Mouse (Mus musculus) ES-Bruce4 (cell line): ENCODE results near the gene CN725425. TPM values are rescaled to one million over a fixed set of nuclear protein-coding genes. Genes with fewer than 3 reads are reported as not detected.

Experiments used
- H3K27ac ChIP-seq: 2 replicates; pipeline ENCODE4 v1.5.1; 2012; ENCODE audit warnings: low read length, inconsistent platforms; ENCODE audit not compliant: insufficient read depth
- H3K27me3 ChIP-seq: 2 replicates; pipeline ENCODE4 v1.6.1; 2012; ENCODE audit warnings: mild to moderate bottlenecking, low read length, inconsistent platforms; ENCODE audit not compliant: control insufficient read depth, poor library complexity, insufficient read depth, severe bottlenecking
- H3K36me3 ChIP-seq: 2 replicates; pipeline ENCODE4 v1.6.1; 2012; ENCODE audit warnings: inconsistent platforms, mild to moderate bottlenecking, low read length, moderate library complexity; ENCODE audit not compliant: control insufficient read depth, poor library complexity, insufficient read depth, severe bottlenecking
- H3K4me1 ChIP-seq: one replicate; pipeline ENCODE4 v1.8.1; 2011; ENCODE audit warnings: low read length; ENCODE audit not compliant: control insufficient read depth, insufficient read depth
- H3K4me3 ChIP-seq: 2 replicates; pipeline ENCODE4 v1.5.1; 2011; ENCODE audit warnings: low read depth, mild to moderate bottlenecking, low read length
- H3K9ac ChIP-seq: 2 replicates; pipeline ENCODE4 v1.6.1; 2012; ENCODE audit warnings: low read depth, mild to moderate bottlenecking, inconsistent platforms; ENCODE audit not compliant: poor library complexity, severe bottlenecking
- H3K9me3 ChIP-seq: replicated peaks from 2 replicates; pipeline ENCODE4 v1.6.1; 2012; ENCODE audit warnings: mild to moderate bottlenecking, low read length, inconsistent platforms; ENCODE audit not compliant: control insufficient read depth, poor library complexity, insufficient read depth, severe bottlenecking
- CTCF ChIP-seq: IDR thresholded peaks from one replicate; pipeline ENCODE4 v1.8.1; 2011; ENCODE audit warnings: low read depth, low read length
- EP300 ChIP-seq: IDR thresholded peaks from 2 replicates; pipeline ENCODE4 v1.6.1; 2011; ENCODE audit warnings: low read depth, low read length; ENCODE audit not compliant: insufficient read depth
- POLR2A ChIP-seq: IDR thresholded peaks from one replicate; pipeline ENCODE4 v1.8.1; 2011; ENCODE audit warnings: low read length; ENCODE audit not compliant: insufficient read depth
- polyA plus RNA-seq: library from polyadenylated mRNA; stranded (reverse); fragments of >200 nt; gene quantifications from 2 replicates; pipeline ENCODE4 v1.2.4, GENCODE M21; 2011; ENCODE audit warnings: low read depth; ENCODE audit not compliant: missing spikeins, insufficient read depth, insufficient read length

The CN725425 gene
- polyA plus RNA-seq, 1 experiment, result 2.2 TPM

DNA sequence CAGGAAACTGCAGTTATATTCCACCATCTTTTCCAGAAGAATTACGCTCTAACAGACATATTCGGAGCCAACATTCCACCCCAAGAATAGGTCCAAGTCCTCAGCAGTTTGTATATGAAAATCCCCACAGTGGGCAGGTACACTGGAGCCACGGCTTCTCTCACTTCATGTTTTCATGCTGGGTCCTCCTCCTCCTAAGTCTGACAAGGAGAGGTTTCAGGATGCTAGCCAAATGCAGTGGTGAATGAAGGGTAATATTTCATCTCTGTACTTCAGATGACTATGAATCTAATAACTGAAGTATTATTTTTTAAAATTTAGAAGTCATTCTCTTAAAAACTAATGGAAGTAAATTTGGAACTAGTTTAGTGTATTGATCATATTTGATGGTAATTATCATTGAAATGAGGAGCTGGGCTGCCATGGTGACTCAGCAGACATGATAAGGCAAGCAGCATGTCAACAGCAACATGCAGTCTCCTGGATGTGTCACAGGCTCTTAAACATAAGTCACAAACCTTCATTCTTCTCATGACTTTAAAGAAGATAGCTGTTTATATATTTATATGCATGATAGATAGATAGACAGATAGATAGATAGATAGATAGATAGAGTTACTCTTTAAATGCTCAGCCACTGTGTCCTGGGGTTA lies 41.5 kb downstream of the CN725425 start:
- TF ChIP-seq EP300 (no peak), POLR2A (no peak), CTCF (no peak)
- no peak overlapping the region for H3K9ac ChIP-seq
- H3K4me3 ChIP-seq, result no peak overlapping the region
- no peaks in the 10 kb centered on the region for H3K9me3 ChIP-seq
- no peaks in the 10 kb centered on the region for H3K27me3 ChIP-seq
- no peaks in the 10 kb centered on the region for H3K4me1 ChIP-seq
- H3K27ac ChIP-seq, result no peak overlapping the region
- no peaks in the 10 kb centered on the region for H3K36me3 ChIP-seq

DNA sequence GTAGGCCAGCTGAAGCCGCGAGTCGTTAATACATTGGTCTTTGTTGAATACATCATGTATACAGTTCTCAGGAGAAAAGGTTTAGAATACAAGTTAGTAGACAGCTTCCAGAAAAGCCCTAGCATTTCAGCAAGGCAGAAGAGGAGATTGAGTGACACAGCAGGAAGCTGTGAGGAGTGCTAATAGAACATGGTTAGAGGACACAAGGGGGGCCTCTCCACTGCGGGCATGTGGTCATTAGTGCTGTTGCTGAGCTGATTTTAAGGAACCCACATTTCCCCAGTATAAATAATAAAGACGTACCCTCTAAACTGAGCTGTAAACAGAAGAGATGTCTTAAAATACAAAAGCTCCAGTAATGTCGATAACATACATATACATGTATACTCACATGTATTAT lies 51.5 kb downstream of the CN725425 start:
- Histone ChIP-seq H3K4me3 (no peak overlapping the region), H3K27me3 (no peaks in the 10 kb centered on the region), H3K36me3 (no peaks in the 10 kb centered on the region), H3K9ac (no peak overlapping the region), H3K4me1 (no peaks in the 10 kb centered on the region), H3K27ac (no peak overlapping the region), H3K9me3 (no peaks in the 10 kb centered on the region)
- TF ChIP-seq POLR2A (no peak), EP300 (no peak), CTCF (no peak)

DNA sequence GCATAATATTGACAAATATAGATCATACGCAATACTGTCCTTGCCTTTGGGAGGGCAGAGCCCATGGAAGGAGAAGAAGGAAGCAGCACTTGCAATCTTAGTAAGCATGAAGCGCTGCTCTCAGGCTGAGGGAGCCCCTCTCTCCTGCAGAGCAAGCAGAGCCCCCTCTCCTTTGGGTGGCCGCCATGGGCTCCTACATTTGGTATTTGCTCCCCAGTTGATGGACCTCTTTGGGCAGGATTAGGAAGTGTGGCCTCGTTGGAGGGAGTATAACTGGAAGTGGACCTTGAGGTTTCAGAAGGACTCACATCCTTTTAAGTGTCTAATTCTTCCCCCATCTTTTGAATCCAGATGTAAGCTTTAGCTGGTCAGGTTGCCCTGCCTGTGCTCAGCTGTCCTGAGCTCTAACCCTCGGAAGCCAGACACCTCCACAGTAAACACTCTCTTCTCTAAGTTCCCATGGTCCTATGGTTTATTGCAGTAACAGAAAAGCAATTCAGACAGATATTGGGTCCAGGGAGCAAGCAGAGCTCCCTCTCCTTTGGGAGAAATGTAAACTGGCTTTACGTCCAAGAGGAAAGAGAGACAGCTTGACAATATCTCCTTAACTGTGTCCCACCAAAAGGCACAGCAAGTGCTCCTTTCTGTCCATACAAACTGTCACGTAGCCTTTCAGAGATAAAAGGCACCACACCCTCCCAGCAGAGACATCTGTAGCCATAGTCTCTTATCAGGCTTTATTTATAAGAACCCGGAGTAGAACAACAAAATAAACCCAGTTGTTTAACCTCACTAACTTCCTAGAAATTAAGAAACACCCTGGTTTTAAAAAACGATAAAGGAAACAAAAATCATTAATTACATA lies 52.5 kb downstream of the CN725425 start:
- H3K9me3 ChIP-seq, result no peaks in the 10 kb centered on the region
- TF ChIP-seq EP300 (no peak), POLR2A (no peak), CTCF (no peak)
- no peaks in the 10 kb centered on the region for H3K36me3 ChIP-seq
- H3K4me3 ChIP-seq, result no peak overlapping the region
- no peaks in the 10 kb centered on the region for H3K27me3 ChIP-seq
- H3K9ac ChIP-seq, result no peak overlapping the region
- H3K4me1 ChIP-seq, result no peaks in the 10 kb centered on the region
- no peak overlapping the region for H3K27ac ChIP-seq

DNA sequence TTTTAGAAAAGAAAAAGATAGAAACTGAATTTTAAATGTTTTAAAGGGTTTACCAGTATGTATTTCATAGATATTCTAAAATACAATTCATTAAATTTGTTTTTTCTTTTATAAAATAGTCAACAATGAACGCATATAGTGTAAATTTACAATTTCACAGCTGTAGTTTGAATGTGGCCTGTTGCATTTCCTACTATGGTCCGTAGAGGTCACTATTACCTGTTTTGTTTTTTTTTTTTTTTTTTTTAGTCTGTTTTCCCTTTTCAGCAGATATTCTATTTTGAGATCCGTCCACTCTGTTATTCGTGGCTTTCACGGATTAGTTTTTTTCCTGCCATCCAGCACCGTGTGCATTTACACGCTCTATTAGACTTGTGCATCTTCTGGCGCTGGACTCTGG lies 53.7 kb downstream of the CN725425 start:
- no peaks in the 10 kb centered on the region for H3K27me3 ChIP-seq
- TF ChIP-seq POLR2A (no peak), EP300 (no peak), CTCF (no peak)
- no peak overlapping the region for H3K27ac ChIP-seq
- H3K4me3 ChIP-seq, result no peak overlapping the region
- no peaks in the 10 kb centered on the region for H3K9me3 ChIP-seq
- H3K4me1 ChIP-seq, result no peaks in the 10 kb centered on the region
- H3K9ac ChIP-seq, result no peak overlapping the region
- no peaks in the 10 kb centered on the region for H3K36me3 ChIP-seq

DNA sequence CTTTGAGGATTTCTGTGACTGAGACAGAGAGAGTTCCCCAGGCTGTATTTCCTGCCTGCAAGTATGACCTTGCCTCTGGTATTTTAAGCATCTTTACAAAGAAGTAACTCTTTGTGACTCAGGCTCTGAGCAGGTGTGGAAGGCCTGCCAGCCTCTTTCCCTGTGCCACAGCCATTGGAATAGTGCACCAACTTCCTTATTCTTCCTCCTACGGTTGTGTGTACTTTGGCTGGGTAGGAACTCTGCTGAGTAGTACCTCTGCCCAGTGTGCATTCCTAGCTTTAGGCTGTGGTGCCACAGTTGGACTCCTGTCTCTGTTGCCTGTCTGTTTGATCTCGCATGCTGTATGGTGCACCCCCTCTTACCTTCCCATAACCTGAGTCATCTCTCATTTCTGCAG lies 56.0 kb downstream of the CN725425 start:
- Histone ChIP-seq H3K9ac (no peak overlapping the region), H3K36me3 (no peaks in the 10 kb centered on the region), H3K27me3 (no peaks in the 10 kb centered on the region), H3K27ac (no peak overlapping the region), H3K9me3 (no peaks in the 10 kb centered on the region), H3K4me3 (no peak overlapping the region), H3K4me1 (no peaks in the 10 kb centered on the region)
- TF ChIP-seq CTCF, result no peak
- TF ChIP-seq EP300, result no peak
- no peak for TF ChIP-seq POLR2A

DNA sequence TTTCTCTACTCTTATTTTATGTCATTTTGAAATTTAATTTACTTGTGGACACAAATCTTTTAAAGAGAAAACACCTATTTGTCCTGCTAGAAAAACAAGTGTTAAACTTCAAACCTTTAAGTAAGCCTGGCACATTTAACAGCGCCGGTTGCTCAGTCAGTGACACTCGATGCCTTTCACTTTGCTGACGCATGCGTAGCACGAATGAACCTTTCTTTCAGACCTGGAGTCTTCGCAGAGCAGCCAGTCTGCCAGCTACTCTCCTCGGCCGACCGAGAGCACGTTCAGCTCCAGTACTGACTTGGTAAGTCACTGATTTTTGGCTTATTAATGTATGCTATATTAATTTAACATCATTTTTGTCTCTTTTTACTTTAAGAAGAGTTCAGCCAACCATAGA lies 57.8 kb downstream of the CN725425 start:
- Histone ChIP-seq H3K9ac (no peak overlapping the region), H3K4me1 (no peaks in the 10 kb centered on the region), H3K27me3 (no peaks in the 10 kb centered on the region), H3K36me3 (no peaks in the 10 kb centered on the region), H3K9me3 (no peaks in the 10 kb centered on the region; the same call in 1 of the 2 replicates), H3K27ac (no peak overlapping the region), H3K4me3 (no peak overlapping the region)
- no peak for TF ChIP-seq POLR2A
- TF ChIP-seq EP300, result no peak
- no peak for TF ChIP-seq CTCF
